Mouse (Mus musculus): ENCODE measurements around the gene Stard9. TPM values are rescaled to one million over a fixed set of nuclear protein-coding genes. Genes with fewer than 3 reads are reported as not detected.

Stard9 gene
- polyA plus RNA-seq, 1 experiment from 2014 or later, result 1.3 TPM

DNA sequence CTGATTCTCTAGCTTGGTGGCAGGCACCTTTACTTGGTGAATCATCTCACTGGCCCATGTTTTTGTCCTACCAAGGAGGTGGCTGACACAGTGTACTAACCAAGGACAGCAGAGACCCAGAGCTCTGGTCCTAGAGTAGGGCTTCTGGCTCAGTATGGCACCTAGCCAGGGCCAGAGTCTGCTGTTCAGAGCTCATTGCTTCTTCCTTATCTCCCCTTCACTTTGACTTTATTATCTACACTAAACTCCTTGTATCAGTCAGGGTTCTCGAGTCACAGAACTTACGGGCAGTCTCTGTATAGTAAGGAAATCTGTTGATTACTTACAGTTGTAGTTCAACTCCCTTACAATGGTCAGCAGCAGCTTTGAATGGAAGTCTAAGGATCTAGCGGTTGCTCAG, 82.0 kb downstream of the Stard9 start:
- 66% methylated on average over 3 of the region's 3 CpGs for WGBS (ENCODE audit: insufficient replicate concordance)
- Histone ChIP-seq H3K9me3 (ENCODE audit: low read length) (no peaks in the 10 kb centered on the region), H3K4me2 (ENCODE audit: low read depth, low read length) (no peak overlapping the region), H3K27me3 (ENCODE audit: insufficient read depth, low read length) (no peaks in the 10 kb centered on the region), H3K9ac (replicated peaks) (no peak overlapping the region), H3K36me3 (replicated peaks; ENCODE audit: insufficient read depth, low read length) (peaks cover 20% of the 10 kb centered on the region), H3K4me1 (ENCODE audit: insufficient read depth) (no peaks in the 10 kb centered on the region), H3K27ac (ENCODE audit: low read depth) (no peak overlapping the region), H3K4me3 (ENCODE audit: low read depth, low read length) (no peak overlapping the region)
- DNase-seq (no peak), ATAC-seq (no peak)
- TF ChIP-seq CTCF (IDR thresholded peaks at IDR 0.05; ENCODE audit: low read depth) (no peak), EP300 (IDR thresholded peaks at IDR 0.05; ENCODE audit: low read depth) (no peak)

- no peak overlapping the region for H3K4me3 ChIP-seq (ENCODE audit: low read depth, low read length)
- H3K27me3 ChIP-seq (ENCODE audit: insufficient read depth, low read length), result no peaks in the 10 kb centered on the region
- no peak for TF ChIP-seq CTCF (IDR thresholded peaks at IDR 0.05; ENCODE audit: low read depth)
- no peak for TF ChIP-seq EP300 (IDR thresholded peaks at IDR 0.05; ENCODE audit: low read depth)
- no peaks in the 10 kb centered on the region for H3K9me3 ChIP-seq (ENCODE audit: low read length)
- peaks cover 43% of the 10 kb centered on the region for H3K36me3 ChIP-seq (replicated peaks; ENCODE audit: insufficient read depth, low read length)
- ATAC-seq (no peak), DNase-seq (no peak)
- 91% methylated on average over 3 of the region's 3 CpGs for WGBS (ENCODE audit: insufficient replicate concordance)
- H3K4me1 ChIP-seq (ENCODE audit: insufficient read depth), result no peaks in the 10 kb centered on the region
- H3K9ac ChIP-seq (replicated peaks), result no peak overlapping the region
- H3K4me2 ChIP-seq (ENCODE audit: low read depth, low read length), result no peak overlapping the region
- H3K27ac ChIP-seq (ENCODE audit: low read depth), result no peak overlapping the region
Observed at GRCm38 (mm10) chr2:120713441-120713840, 84.5 kb downstream of the Stard9 start.

GRCm38 (mm10) chr2:120718496-120718895, 89.6 kb downstream of the Stard9 start:
- H3K27ac ChIP-seq (ENCODE audit: low read depth), result no peak overlapping the region
- TF ChIP-seq CTCF (IDR thresholded peaks at IDR 0.05; ENCODE audit: low read depth), result no peak
- no peak for TF ChIP-seq EP300 (IDR thresholded peaks at IDR 0.05; ENCODE audit: low read depth)
- no peak overlapping the region for H3K9ac ChIP-seq (replicated peaks)
- DNase-seq, result no peak
- H3K4me3 ChIP-seq (ENCODE audit: low read depth, low read length), result no peak overlapping the region
- peaks cover 82% of the 10 kb centered on the region for H3K36me3 ChIP-seq (replicated peaks; ENCODE audit: insufficient read depth, low read length)
- no peak for ATAC-seq
- no peaks in the 10 kb centered on the region for H3K27me3 ChIP-seq (ENCODE audit: insufficient read depth, low read length)
- H3K4me2 ChIP-seq (ENCODE audit: low read depth, low read length), result no peak overlapping the region
- no peaks in the 10 kb centered on the region for H3K4me1 ChIP-seq (ENCODE audit: insufficient read depth)
- no peaks in the 10 kb centered on the region for H3K9me3 ChIP-seq (ENCODE audit: low read length)
- WGBS (ENCODE audit: insufficient replicate concordance), result 86% methylated on average over 8 of the region's 8 CpGs

DNA sequence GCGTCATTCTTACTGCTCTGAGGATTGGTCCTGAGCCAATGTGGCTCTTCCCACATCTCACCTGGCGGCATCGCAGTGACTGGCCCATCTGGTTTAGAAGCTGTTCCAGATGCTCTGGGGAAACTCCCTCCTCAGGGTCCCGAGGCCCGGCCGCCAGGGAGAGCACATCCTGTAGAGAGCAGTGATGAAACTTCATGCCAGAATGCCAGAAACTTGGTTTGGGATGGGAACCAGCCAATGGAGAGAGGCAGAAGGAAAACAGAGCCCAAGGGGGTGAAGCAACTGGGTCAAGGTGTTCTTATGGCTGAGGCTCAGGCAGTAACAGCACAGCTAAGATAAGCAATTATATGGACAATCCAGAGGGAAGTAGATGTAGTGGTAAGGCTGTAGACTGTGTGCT, 91.9 kb downstream of the Stard9 start:
- no peak for DNase-seq
- Histone ChIP-seq H3K4me1 (ENCODE audit: insufficient read depth) (peaks cover 6% of the 10 kb centered on the region), H3K4me2 (ENCODE audit: low read depth, low read length) (no peak overlapping the region), H3K27me3 (ENCODE audit: insufficient read depth, low read length) (no peaks in the 10 kb centered on the region), H3K4me3 (ENCODE audit: low read depth, low read length) (no peak overlapping the region), H3K9me3 (ENCODE audit: low read length) (no peaks in the 10 kb centered on the region), H3K36me3 (replicated peaks; ENCODE audit: insufficient read depth, low read length) (peaks cover 89% of the 10 kb centered on the region), H3K27ac (ENCODE audit: low read depth) (no peak overlapping the region), H3K9ac (replicated peaks) (no peak overlapping the region)
- 92% methylated on average over 6 of the region's 6 CpGs for WGBS (ENCODE audit: insufficient replicate concordance)
- ATAC-seq, result no peak
- TF ChIP-seq CTCF (IDR thresholded peaks at IDR 0.05; ENCODE audit: low read depth), result no peak
- TF ChIP-seq EP300 (IDR thresholded peaks at IDR 0.05; ENCODE audit: low read depth), result no peak

DNA sequence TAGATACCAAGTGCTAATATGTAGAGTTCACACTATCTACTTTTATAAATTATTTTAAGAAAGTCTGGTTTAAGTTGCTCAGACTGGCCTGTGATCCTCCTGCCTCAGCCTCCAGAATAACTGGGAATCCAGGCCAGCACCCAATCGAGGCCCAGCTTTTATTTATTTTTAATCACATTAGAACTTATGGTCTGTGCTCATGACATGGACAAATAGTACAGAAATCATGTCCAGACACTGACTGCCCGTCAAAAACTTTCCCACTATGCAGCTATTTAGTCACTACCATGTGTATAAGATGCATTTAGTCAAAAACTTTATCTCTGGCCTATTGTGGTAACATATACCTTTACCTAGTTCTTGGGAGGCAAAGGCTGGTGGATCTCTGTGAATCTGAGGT, 93.0 kb downstream of the Stard9 start:
- H3K27ac ChIP-seq (ENCODE audit: low read depth), result no peak overlapping the region
- no peak overlapping the region for H3K4me3 ChIP-seq (ENCODE audit: low read depth, low read length)
- no peak for ATAC-seq
- no peaks in the 10 kb centered on the region for H3K9me3 ChIP-seq (ENCODE audit: low read length)
- H3K4me2 ChIP-seq (ENCODE audit: low read depth, low read length), result no peak overlapping the region
- no peak for DNase-seq
- H3K36me3 ChIP-seq (replicated peaks; ENCODE audit: insufficient read depth, low read length), result peaks cover 91% of the 10 kb centered on the region
- H3K27me3 ChIP-seq (ENCODE audit: insufficient read depth, low read length), result no peaks in the 10 kb centered on the region
- peaks cover 6% of the 10 kb centered on the region for H3K4me1 ChIP-seq (ENCODE audit: insufficient read depth)
- no peak overlapping the region for H3K9ac ChIP-seq (replicated peaks)
- no peak for TF ChIP-seq CTCF (IDR thresholded peaks at IDR 0.05; ENCODE audit: low read depth)
- no peak for TF ChIP-seq EP300 (IDR thresholded peaks at IDR 0.05; ENCODE audit: low read depth)
- WGBS (ENCODE audit: insufficient replicate concordance), result 82% methylated on average over 2 of the region's 2 CpGs

DNA sequence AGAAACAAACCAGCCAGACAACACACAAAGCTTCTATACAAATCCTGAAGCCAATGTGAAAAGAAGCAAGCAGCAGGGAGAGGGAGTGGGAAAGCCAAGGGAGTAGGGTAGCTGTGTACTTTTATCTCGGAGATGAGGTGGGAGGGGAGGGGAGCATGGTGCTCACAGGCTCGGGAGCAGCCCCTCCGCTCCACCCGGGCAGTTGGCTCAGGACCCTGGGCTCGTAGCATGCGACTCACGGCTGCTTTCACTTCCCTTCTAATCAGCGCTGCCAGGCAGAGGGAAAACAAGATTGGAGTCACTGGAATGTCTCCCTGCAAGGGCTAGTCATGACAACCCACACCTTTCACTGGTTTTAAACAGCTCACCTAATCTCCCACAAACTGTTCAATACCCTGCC, 93.6 kb downstream of the Stard9 start:
- Histone ChIP-seq H3K4me1 (ENCODE audit: insufficient read depth) (peaks cover 6% of the 10 kb centered on the region), H3K4me2 (ENCODE audit: low read depth, low read length) (no peak overlapping the region), H3K9me3 (ENCODE audit: low read length) (no peaks in the 10 kb centered on the region), H3K27me3 (ENCODE audit: insufficient read depth, low read length) (no peaks in the 10 kb centered on the region), H3K27ac (ENCODE audit: low read depth) (no peak overlapping the region), H3K36me3 (replicated peaks; ENCODE audit: insufficient read depth, low read length) (peaks cover 91% of the 10 kb centered on the region), H3K9ac (replicated peaks) (no peak overlapping the region), H3K4me3 (ENCODE audit: low read depth, low read length) (no peak overlapping the region)
- TF ChIP-seq CTCF (IDR thresholded peaks at IDR 0.05; ENCODE audit: low read depth), result no peak
- TF ChIP-seq EP300 (IDR thresholded peaks at IDR 0.05; ENCODE audit: low read depth), result no peak
- WGBS (ENCODE audit: insufficient replicate concordance), result 83% methylated on average over 8 of the region's 8 CpGs
- DNase-seq (no peak), ATAC-seq (no peak)

GRCm38 (mm10) chr2:120723621-120724020, 94.7 kb downstream of the Stard9 start:
- Histone ChIP-seq H3K27ac (ENCODE audit: low read depth) (no peak overlapping the region; the same call in 1 of the 2 replicates), H3K9ac (replicated peaks) (no peak overlapping the region), H3K9me3 (ENCODE audit: low read length) (no peaks in the 10 kb centered on the region), H3K4me3 (ENCODE audit: low read depth, low read length) (no peak overlapping the region), H3K27me3 (ENCODE audit: insufficient read depth, low read length) (no peaks in the 10 kb centered on the region), H3K4me1 (ENCODE audit: insufficient read depth) (peaks cover 6% of the 10 kb centered on the region), H3K36me3 (replicated peaks; ENCODE audit: insufficient read depth, low read length) (peaks cover 92% of the 10 kb centered on the region), H3K4me2 (ENCODE audit: low read depth, low read length) (no peak overlapping the region)
- WGBS (ENCODE audit: insufficient replicate concordance), result 66% methylated on average over 4 of the region's 4 CpGs
- no peak for ATAC-seq
- DNase-seq, result no peak
- no peak for TF ChIP-seq CTCF (IDR thresholded peaks at IDR 0.05; ENCODE audit: low read depth)
- TF ChIP-seq EP300 (IDR thresholded peaks at IDR 0.05; ENCODE audit: low read depth), result no peak
